Mouse (Mus musculus) embryo, embryonic 11.5 days (tissue): ENCODE measurements around the gene Pced1b.

Experiments used
- DNase-seq: peaks from one replicate; pipeline ENCODE4 v3.0.0-alpha.2; 2012; ENCODE audit warnings: low read depth, low spot score

The Pced1b gene

DNA sequence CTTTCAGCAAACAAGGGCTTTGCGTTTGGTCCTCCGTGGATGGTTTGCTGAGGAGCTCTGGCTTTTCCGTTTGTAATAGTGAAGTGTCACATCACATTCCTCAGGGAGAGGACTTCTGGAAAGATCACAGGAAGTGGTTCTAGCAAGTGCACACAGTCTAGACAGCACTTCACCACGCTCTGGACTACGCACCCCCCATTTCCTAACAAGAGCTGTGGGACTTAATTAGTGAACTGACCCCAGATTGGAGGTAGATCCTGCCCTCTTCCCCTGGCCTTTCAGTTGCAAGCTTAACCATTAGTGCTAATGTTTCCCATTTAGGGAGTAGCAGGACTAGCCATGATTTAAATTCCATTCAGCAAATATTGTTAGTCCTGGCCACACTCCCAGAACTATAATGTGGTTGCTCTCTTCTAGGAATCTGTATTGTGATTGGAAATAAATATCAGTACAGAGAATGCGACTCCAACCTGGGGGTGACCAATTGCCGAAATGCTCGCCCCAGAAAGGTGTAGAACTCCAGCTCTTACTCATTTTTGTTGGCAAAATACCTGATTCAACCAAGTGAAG is 10.4 kb downstream of the Pced1b start:
- no peak for DNase-seq

DNA sequence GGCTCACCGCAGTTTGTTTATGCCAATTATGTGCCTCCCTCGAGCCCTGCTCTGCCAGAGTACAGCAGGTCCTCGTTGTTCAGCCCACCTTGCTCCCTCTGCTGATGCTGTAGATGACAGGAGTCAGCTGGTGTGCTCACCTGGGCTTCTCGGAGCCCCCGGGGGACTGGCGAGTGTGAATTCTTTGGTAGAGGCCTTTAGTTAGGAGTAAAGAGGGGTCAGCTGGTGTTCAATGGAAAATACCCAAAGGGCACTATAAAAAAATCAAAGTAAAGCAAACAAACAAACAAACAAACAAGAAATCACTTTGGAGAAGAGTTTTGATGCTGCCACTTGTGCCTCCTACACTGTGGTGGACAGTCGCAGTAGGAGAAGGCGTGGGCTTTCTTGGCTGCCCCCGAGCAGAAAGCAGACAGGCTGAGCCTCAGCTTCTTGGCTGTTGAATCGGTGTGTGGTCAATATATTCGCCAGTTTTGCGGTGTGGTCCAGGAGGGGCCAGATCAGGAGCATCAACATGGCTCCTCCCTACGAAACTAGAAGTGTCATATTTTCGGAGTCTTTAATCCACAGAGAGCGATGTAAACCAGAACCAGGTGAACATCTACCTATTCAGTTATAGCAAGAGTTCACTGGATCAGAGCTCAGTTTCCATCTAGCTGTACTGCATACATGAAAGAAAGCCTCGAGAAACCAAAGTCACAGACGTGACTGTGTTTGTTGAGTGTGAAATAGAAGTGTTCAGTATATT is 11.8 kb downstream of the Pced1b start:
- no peak for DNase-seq

DNA sequence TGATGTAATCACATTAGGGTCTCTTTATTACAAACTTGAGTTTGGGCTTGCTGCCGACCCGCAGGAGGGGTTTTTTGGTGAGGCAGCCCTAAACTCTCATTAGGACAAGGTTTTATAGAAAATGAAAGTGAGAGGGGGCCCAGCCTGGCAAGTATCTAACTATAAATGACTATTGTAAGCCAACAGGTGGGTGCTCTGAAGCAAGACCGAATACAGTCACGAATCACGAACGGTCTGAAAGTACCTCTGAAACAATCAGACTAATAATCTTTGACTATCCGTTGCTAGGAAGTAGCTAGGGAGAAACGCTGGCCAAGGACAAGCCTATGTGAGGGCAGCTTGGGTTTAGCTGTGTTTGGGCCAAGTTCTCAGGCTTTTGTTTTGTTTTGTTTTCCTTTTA is 12.4 kb downstream of the Pced1b start:
- no peak for DNase-seq

DNA sequence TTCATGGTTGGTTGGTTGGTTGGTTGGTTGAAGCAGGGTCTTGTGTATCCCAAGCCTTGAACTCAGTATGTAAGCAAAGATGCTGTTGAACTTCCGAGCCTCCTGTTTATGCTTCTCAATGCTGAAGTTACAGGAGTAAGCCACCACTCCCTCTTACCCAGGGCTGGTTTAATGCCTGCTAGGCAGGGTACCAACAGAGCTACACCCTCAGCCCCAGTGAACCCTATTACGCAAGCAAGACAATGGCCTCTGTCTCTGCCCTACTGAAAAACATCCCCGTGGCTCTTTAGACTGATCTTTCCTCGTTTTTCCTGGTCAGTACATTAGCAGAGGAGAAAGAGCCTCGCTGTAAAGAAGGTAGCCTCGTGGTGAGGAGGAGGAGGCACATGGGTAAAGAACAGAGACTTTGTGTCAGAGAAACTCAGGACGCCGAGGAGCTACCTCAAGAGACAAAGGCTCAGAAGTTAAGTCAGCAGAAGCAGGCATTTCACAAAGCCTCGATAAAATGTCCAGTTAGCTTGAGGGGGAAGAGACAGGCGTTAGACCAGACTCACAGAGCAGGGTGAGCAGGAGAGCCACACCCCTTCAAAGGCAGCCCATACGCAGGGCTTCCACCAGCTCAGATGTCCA is 13.2 kb downstream of the Pced1b start:
- DNase-seq: no peak

DNA sequence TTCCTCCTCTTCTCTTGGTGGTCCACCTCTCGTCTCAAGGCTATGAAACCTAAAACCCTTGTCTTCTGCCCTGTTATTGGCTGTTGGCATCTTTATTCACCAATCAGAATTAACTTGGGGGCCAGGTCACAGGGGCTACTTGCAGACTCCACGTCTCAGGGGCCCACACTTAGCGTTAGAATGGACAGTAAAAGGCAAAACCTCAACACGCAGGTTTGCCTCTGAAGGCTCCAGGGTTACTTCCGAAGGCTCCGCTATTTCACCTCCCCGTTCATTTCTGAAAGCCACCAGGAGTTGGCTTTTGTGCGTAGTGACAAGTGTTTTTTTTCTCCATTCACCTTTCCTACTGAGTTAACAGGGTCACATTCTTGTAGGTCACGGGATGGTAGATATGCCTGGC is 15.3 kb downstream of the Pced1b start:
- no peak for DNase-seq

DNA sequence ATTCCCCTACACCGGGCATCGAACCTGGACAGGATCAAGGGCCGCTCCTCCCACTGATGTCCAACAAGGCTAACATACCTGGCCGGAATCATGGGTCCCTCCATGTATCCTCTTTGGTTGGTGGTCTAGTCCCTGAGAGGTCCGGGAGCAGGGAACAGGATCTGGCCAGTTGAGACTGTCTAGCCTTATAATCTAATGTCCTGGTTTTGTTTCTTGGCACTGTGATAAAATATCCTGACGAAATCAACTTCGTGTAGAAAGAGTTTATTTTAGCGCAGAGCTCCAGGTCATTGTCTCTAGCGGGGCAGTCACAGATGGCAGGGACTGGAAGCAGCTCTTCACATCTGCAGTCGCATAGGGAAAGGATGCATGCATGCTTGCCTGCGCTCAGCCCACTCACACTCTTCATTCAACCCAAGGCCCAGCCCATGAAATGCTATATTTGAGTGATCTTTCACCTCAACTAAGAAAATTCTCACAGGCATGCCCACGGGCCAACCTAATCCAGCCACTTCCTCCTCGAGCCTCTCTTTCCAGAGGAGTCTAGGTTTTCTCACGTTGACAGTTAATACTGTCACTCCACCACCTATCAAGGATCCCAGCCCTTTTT is 19.4 kb downstream of the Pced1b start:
- no peak for DNase-seq

DNA sequence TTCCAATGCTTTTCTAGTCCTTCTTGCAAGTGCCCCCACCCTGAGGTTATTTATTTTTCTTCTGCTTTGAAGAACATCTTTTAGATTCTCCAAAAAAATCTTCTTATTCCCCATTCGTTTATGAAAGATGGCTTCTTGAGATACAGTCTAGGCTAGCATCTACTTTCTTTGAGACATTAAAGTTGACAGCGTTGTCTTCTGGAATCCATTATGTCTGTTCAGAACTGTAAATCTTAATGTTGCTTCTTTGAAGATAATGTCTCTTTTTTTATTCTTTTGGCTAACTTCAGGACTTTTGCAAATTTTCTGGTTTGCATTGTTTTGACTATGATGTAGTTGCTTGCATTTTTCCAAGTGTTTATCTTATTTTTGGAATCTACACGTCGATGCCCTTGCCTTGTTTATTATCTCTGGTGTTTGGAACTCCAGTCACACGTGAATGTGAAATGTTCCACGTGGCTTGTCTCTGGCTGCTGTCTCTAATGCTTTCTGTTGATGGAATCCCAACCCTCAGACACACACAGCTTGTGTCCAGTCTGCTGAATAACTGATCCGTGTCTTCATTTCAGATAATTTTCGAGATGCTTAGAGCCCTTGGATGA is 20.3 kb downstream of the Pced1b start:
- no peak for DNase-seq

DNA sequence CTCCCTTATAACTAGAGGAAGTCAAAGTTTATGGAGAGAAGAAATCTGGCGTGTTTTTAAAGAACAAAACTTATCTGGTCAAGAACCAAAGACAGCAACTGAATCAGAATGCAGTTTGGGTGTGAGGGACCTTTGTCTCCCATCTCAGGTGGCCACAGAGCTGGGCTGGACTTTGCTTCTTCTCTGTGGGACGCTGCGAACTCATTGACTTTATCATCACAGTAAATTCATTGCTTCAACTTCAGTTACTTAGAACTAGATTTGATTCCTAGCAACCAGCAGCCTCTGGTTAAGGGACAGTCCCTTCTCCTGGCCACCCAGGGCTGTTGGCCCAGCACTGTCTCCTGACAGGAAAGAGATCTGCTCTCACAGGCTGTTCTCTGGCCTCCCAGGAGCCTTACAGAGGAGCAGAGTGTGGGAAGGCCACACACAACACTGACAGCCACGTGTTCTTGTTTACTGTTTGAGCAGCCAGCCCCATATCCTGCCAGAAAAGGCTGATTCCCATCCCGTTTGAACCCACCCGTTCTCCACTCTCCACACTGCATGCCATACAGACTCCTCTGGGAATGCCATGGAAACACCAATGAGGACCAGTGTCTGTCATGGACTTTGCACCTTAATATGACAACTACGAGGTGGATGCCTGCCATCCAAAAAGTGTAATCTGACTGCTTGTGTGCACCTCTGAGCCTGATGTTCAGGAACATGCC is 25.2 kb downstream of the Pced1b start:
- DNase-seq: no peak

DNA sequence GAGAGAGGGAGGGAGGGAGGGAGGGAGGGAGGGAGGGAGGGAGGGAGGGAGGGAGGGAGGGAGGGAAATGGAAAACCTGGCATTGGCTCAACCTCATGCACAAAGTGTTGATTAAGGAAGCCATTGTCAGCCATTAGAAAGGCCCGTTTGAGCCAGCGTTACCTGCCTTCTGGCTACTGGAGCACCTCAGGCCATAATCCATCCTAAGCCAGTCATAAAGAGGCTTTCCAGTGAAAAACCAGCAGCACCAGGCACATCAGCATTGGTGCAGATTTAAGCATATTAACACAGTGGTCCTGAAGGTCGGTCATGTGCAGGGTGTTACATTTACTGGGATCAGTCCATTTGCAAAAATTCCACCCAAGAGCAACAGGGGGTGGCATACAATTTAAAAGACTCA is 25.9 kb downstream of the Pced1b start:
- no peak for DNase-seq

DNA sequence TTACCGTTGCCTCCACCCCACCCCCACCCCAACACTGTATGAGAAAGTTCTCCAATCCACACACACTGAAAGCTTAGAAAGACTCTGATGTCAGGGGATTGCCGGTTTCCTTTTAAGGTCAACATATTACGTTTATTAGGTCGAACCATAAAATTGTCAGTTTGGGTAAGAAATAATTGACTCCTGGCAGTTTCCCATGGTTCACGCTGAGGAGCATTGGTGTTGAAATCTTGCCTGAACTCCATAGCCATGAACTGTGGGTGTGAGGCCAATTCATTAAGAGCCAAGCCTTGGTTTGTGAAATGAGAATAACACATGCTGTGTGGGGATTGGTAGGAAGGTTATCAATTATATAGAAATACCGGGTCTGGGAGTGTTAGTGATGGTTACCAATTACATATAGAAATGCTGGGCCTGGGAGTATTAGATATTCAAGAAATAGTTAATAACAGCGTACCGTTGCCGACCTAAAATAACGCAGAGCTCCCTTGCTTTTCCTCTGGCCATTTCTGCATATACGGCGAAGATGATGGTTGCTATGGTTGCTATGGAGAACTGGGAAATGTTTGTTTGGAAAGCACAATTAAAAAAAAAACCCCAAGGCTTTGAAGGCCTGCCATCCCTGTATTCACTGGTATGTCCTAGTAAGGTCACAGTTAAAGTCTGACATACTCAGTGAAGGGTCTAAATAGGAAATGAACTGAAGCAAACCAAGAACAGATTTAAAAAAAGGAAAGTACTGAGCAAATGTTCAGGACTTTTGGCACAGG is 28.9 kb downstream of the Pced1b start:
- DNase-seq: no peak

DNA sequence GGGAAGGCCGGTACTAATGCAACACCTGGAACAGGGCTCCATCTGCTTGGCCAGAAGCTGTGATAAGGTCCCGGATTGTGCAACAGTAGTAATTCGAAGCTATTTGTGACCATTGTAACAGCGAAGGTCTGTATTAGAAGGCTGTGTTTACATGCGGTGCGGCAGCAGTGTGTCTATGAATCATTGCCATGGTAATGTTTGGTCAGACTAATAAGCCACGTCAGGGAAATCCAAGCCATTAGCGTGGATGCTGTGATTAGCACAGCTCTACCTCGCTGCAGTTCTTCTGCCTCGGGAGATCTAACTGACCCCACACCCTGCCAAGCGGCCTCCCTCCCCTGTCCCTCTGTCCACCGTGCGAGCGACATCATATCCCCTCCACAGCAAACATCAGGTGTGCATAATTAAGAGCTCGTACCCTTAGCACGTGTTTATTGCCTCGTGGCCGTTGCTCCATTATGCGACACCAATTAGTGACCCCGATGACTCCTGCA is 29.8 kb downstream of the Pced1b start:
- DNase-seq: no peak

DNA sequence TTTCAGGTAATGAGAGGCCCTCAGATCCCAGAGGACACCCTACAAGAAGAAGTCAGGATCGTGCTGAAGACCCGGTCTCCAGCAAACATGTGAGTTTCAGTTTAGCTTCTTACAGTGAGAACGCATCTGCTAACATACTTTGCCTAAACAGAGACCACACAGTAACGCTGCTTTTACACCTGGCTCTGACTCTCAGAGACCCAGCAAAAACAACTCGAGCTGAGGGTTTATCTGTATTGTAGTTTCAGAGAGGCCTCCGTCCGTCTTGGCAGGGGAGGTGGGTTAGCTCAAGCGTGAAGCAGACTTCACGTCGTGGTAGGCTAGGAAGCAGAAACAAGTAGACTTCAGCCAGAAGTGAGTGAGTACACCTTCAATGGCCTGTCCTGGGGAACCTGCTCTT is 30.4 kb downstream of the Pced1b start:
- no peak for DNase-seq

DNA sequence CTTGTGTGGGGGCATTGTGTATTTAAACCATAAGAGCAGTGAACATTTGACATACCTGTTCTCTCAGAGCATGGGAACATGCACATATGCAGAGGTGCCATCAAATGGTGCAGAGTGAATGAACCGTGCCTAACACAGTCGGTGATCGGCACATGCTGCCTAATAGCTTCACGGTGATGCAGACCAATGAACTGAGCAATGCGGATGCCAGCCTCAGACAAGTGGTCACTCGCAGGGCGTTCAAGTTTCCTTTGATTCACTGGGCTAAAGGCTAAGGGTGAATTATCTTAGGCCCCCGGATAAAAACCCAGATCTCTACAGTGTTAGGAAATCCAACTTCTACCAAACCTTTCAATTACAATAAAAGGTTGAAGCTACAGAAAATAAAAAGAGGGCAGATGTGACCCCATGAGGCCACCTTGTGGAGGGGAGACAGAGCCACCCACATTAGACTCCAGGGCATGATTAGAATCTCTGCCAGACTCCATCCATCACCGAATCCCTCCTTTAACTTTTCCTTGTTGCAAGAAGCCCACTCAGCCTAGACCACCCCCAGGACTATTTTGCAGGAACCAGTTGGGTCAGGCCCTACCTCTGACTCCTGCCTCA is 31.5 kb downstream of the Pced1b start:
- DNase-seq: no peak

DNA sequence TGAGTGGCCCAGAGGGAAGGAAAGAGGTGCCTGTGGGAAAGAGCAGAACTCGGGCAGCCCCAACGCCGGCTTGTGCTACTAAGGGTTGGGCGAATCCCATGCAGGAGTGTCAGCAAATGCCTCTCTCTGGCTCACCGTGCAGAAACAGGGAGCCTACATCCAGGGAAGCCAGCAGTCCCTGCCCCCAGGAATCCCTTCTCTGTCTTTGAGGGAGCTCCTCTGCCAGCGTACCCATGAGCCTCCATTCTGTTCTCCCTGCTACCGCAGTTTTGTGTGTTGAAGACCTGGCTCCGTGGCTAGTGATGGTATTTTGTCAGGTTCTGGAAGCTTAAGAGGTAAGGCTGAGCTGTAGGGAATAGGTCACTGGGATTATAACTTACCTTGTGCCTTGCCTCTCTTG is 33.2 kb downstream of the Pced1b start:
- no peak for DNase-seq

DNA sequence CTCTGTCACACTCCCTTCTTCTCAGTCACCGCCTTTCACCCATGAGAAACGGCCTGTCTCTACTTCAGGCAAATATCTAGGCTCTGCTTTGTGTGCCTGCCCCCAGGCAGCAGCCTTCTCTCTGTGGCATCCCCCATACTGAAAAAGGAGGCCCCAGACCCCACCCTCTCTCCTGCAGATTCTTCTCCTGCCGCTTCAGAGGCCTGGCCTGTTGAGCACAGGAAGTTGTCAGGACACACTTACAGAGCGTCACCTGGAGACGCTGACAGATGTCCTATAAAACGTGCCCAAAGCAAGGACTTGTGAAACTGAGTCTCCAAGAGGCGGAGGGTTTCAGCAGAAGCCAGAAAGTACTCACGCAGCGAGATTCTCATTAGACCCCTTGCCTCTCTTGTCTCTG is 33.9 kb downstream of the Pced1b start:
- DNase-seq: no peak

DNA sequence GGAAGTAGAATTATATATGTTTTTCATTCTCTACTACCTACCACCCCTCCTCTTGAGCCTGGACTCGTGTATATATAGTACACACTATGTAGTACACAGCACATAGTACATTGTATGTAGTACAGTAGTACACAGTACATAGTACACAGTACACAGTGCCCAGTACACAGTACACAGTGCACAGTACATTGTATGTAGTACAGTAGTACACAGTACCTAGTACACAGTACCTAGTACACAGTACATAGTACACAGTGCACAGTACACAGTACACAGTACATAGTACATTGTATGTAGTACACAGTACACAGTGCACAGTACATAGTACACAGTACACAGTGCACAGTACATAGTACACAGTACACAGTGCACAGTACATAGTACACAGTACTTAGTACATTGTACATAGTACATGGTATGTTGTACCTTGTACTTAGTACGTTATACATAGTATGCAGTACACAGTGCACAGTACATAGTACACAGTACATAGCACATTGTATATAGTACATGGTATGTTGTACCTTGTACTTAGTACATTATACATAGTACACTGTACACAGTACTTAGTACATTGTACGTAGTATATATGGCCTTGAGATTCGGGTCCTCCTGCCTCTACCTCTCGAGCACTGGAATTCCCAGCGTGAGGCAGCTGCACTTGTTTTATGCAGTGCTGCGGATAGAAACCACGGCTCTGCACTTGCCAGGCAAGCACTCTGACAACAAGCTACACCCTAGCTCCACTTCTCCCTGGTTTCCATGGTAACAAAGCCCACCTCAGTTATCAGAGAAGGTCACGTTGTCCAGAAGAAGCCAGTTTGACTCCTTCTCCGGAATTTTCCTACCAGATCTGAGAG is 35.0 kb downstream of the Pced1b start:
- no peak for DNase-seq

DNA sequence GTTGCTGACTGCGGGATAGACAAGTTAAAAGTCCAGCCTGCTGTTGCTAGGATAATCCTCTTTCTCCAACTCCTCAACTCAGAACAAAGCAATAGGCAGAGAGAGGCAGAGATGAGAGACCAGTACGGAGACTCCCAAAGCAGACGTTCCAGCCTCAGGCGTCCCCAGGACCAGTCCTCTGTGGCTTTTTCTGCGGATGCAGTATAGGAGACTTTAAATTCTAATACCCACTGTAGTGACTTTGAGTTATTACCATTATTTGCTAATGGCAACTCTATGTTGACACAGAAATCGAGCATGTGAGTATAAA is 35.6 kb downstream of the Pced1b start:
- DNase-seq: no peak

DNA sequence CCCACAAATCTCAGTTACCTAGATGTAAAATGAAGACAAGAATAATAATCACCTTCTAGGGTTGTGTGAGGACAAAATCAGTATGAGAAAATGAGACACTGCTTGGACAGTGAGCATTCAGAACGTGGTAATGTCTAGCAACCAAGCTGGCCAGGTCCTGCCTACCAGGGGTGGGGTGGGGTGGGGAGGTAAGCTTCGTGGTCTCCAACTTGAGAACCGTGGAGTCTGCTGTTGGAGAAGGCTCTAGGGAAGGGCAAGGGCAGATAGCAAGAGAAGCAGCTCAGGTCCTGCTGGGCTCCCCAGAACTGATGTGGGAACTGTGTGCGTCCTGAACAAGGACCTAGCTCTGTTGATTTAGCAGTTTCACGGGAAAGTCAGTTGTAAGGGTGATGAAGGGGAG is 37.3 kb downstream of the Pced1b start:
- no peak for DNase-seq

DNA sequence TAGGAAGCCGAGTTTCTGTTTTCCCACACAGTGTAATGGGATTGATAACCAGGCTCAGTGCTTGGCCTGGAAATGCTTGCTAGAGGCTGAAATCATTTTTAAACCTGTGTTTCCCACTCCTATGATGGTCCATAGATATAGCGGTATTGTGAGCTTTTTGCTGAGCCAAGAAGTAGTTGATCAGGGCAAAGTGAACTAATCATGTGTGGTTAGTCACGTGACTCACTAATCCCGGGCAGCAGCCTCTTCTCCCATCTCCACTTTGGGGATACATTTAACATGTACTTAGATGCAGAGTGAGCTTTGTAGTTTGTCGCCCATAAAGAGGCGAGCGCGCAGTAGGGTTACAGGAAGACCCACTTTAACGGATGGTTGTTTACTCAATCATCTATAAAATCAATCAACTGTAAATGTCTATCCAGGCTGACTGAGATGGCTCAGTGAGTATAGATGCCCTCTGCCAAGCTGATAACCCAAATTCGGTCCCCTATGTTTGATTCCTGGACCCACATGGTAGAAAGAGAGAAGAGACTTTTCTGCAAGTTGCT is 38.8 kb downstream of the Pced1b start:
- DNase-seq: no peak
